Mouse (Mus musculus) lung, postnatal 0 days (tissue): Measurements from ENCODE around the gene Asic2. TPM values are rescaled to one million over a fixed set of nuclear protein-coding genes. Genes with fewer than 3 reads are reported as not detected.

Source experiments
- ATAC-seq: fragments of 200-750 bp; cut with Nextera tagmentation; 2 replicates; pipeline ENCODE4 v1.8.0; 2017; ENCODE audit warnings: moderate library complexity
- DNase-seq: peaks from one replicate; pipeline ENCODE4 v3.0.0-alpha.2; 2016; ENCODE audit warnings: low spot score
- H3K27ac ChIP-seq: fragments of 300-500 bp; sonication (generic); 2 replicates; pipeline ENCODE4 v1.5.1; 2014; ENCODE audit warnings: antibody characterized with exemption, mild to moderate bottlenecking, low read length, mixed read lengths
- H3K27me3 ChIP-seq: fragments of 300-500 bp; sonication (generic); replicated peaks from 2 replicates; pipeline ENCODE4 v1.6.1; 2014; ENCODE audit warnings: low read length, mixed read lengths; ENCODE audit not compliant: insufficient read depth
- H3K36me3 ChIP-seq: fragments of 300-500 bp; sonication (generic); 2 replicates; pipeline ENCODE4 v1.6.1; 2014; ENCODE audit warnings: low read length, mixed read lengths; ENCODE audit not compliant: insufficient read depth
- H3K4me1 ChIP-seq: fragments of 300-500 bp; sonication (generic); 2 replicates; pipeline ENCODE4 v1.6.1; 2014; ENCODE audit warnings: antibody characterized with exemption, low read depth, low read length, mixed read lengths; ENCODE audit not compliant: insufficient read depth
- H3K4me2 ChIP-seq: fragments of 300-500 bp; sonication (generic); replicated peaks from 2 replicates; pipeline ENCODE4 v1.6.1; 2014; ENCODE audit warnings: low read depth, mild to moderate bottlenecking, low read length, moderate library complexity, mixed read lengths
- H3K4me3 ChIP-seq: fragments of 300-500 bp; sonication (generic); 2 replicates; pipeline ENCODE4 v1.5.1; 2014; ENCODE audit warnings: low read depth, low read length
- H3K9ac ChIP-seq: fragments of 300-500 bp; sonication (generic); replicated peaks from 2 replicates; pipeline ENCODE4 v1.6.1; 2014; ENCODE audit warnings: low read depth, mild to moderate bottlenecking
- H3K9me3 ChIP-seq: fragments of 300-500 bp; sonication (generic); 2 replicates; pipeline ENCODE4 v1.6.1; 2016; ENCODE audit warnings: low read length, mixed read lengths
- CTCF ChIP-seq: IDR thresholded peaks from 2 replicates; pipeline ENCODE4 v1.5.1; 2016; ENCODE audit warnings: antibody characterized with exemption, mild to moderate bottlenecking
- EP300 ChIP-seq: IDR thresholded peaks from 2 replicates; pipeline ENCODE4 v1.6.1; 2016; ENCODE audit warnings: antibody characterized with exemption, mild to moderate bottlenecking, control low read depth
- WGBS: fragments of 180-500 bp; shearing (Covaris S2); extraction: QIAGEN DNeasy Blood & Tissue Kit; methylation state at CpG from one replicate; pipeline ENCODE4 v1.1.7; 2014; 5-methylcytosine and 5-hydroxymethylcytosine counted together
- polyA plus RNA-seq: library from polyadenylated mRNA; unstranded; fragments of >200 nt; fragmentation: Nextera tagmentation; extraction: Ambion mirVana; gene quantifications from 2 replicates; pipeline ENCODE4 v1.2.1, GENCODE M21; 2015

Gene Asic2
- polyA plus RNA-seq, 1 experiment from 2014 or later, result 0.06 TPM

GRCm38 (mm10) chr11:80903426-80903825 lies 1064.8 kb downstream of the Asic2 start:
- ATAC-seq (no peak), DNase-seq (no peak)
- Histone ChIP-seq H3K27me3 (no peaks in the 10 kb centered on the region), H3K27ac (no peak overlapping the region), H3K4me2 (no peak overlapping the region), H3K4me3 (no peak overlapping the region), H3K9ac (no peak overlapping the region), H3K4me1 (no peaks in the 10 kb centered on the region), H3K36me3 (no peaks in the 10 kb centered on the region), H3K9me3 (no peaks in the 10 kb centered on the region)
- 87% methylated on average over 10 of the region's 10 CpGs for WGBS
- no peak for TF ChIP-seq EP300
- no peak for TF ChIP-seq CTCF

- H3K9ac ChIP-seq, result no peak overlapping the region
- no peak overlapping the region for H3K4me2 ChIP-seq
- no peak for ATAC-seq
- H3K36me3 ChIP-seq, result no peaks in the 10 kb centered on the region
- H3K9me3 ChIP-seq, result no peaks in the 10 kb centered on the region
- TF ChIP-seq CTCF (no peak), EP300 (no peak)
- no peaks in the 10 kb centered on the region for H3K4me1 ChIP-seq
- H3K27ac ChIP-seq, result no peak overlapping the region
- no peak overlapping the region for H3K4me3 ChIP-seq
- WGBS, result 52% methylated on average over 7 of the region's 7 CpGs
- no peak for DNase-seq
- H3K27me3 ChIP-seq, result no peaks in the 10 kb centered on the region
Measured at GRCm38 (mm10) chr11:80902664-80903063, 1065.6 kb downstream of the Asic2 start.

GRCm38 (mm10) chr11:80900555-80900954 lies 1067.7 kb downstream of the Asic2 start:
- H3K4me3 ChIP-seq, result no peak overlapping the region
- H3K9ac ChIP-seq, result no peak overlapping the region
- H3K27ac ChIP-seq, result no peak overlapping the region
- no peaks in the 10 kb centered on the region for H3K9me3 ChIP-seq
- no peak overlapping the region for H3K4me2 ChIP-seq
- 49% methylated on average over 4 of the region's 4 CpGs for WGBS
- TF ChIP-seq EP300, result peak; percentile 88
- TF ChIP-seq CTCF, result no peak
- no peaks in the 10 kb centered on the region for H3K27me3 ChIP-seq
- no peaks in the 10 kb centered on the region for H3K36me3 ChIP-seq
- ATAC-seq, result peak; percentile 88
- H3K4me1 ChIP-seq, result no peaks in the 10 kb centered on the region
- peak; percentile 87 for DNase-seq

- Histone ChIP-seq H3K4me3 (no peak overlapping the region), H3K4me1 (no peaks in the 10 kb centered on the region), H3K9me3 (no peaks in the 10 kb centered on the region), H3K4me2 (no peak overlapping the region), H3K27ac (no peak overlapping the region), H3K27me3 (no peaks in the 10 kb centered on the region), H3K36me3 (no peaks in the 10 kb centered on the region), H3K9ac (no peak overlapping the region)
- WGBS, result 86% methylated on average over 3 of the region's 3 CpGs
- no peak for DNase-seq
- no peak for TF ChIP-seq CTCF
- no peak for ATAC-seq
Measured at GRCm38 (mm10) chr11:80895853-80896252, 1072.4 kb downstream of the Asic2 start.

GRCm38 (mm10) chr11:80889336-80890063 lies 1078.8 kb downstream of the Asic2 start:
- Histone ChIP-seq H3K4me1 (no peaks in the 10 kb centered on the region), H3K9me3 (no peaks in the 10 kb centered on the region), H3K27ac (no peak overlapping the region), H3K9ac (no peak overlapping the region), H3K27me3 (no peaks in the 10 kb centered on the region), H3K36me3 (no peaks in the 10 kb centered on the region), H3K4me2 (no peak overlapping the region), H3K4me3 (no peak overlapping the region)
- DNase-seq, result no peak
- TF ChIP-seq EP300 (no peak), CTCF (no peak)
- ATAC-seq, result no peak
- WGBS, result 25% methylated on average over 7 of the region's 7 CpGs

- Histone ChIP-seq H3K4me3 (no peak overlapping the region), H3K27me3 (no peaks in the 10 kb centered on the region), H3K9me3 (no peaks in the 10 kb centered on the region), H3K4me2 (no peak overlapping the region), H3K4me1 (no peaks in the 10 kb centered on the region), H3K36me3 (no peaks in the 10 kb centered on the region), H3K27ac (no peak overlapping the region), H3K9ac (no peak overlapping the region)
- WGBS, result 34% methylated on average over 3 of the region's 3 CpGs
- ATAC-seq, result no peak
- TF ChIP-seq CTCF (no peak), EP300 (no peak)
- DNase-seq, result no peak
Measured at GRCm38 (mm10) chr11:80887021-80887420, 1081.2 kb downstream of the Asic2 start.
